Mouse (Mus musculus): ENCODE data around the gene Mrps35. TPM values are rescaled to one million over a fixed set of nuclear protein-coding genes. Genes with fewer than 3 reads are reported as not detected.

Gene Mrps35
- total RNA-seq, 2 experiments from 2014 or later = 42.8 to 45.9 TPM

DNA sequence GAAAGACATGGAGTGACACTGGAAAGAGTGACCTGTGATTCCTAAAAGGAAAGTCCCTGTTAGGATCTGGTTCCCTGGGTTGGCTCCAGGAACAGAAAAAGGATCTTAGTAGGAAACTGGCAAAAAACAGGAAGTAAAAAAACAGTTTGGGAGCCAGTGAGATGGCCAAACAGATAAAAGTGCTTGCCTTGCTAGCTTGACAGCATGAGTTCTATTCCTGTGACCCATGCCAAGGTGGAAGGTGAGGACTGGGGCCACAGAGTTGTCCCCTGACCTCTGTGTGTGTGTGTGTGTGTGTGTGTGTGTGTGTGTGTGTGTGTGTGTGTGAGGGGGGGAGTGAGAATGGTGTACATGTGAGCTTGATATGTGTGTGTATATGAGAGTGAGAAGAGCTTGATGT lies 19.0 kb upstream of the Mrps35 start:
- intact Hi-C loops (cut with DNase I) = no loop called here
- no peak for DNase-seq (ENCODE audit: low spot score in 2 of 2)

DNA sequence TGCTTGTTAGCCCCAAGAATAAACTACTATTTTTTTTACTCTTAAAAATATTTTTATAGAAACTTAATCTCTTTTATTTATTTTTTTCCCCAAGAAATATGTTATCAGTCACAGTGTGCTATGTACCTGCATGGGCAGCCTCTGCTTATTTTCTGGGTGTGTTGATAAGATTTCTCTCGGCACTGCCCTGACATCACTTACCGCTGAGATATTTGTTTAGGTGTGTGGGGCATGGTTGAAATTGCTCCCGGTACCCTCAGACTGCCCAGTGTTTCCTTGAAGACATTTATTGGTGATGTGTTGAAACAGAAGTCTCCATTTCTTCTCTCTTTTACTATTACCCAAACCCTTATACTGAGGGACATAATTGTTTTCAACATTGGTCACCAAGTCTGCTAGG lies 17.8 kb upstream of the Mrps35 start:
- DNase-seq (ENCODE audit: low spot score in 2 of 2) = no peak
- intact Hi-C loops (cut with DNase I) = no loop called here

GRCm38 (mm10) chr6:147028396-147028795 lies 14.2 kb upstream of the Mrps35 start:
- intact Hi-C loops (cut with DNase I) = no loop called here
- peak in 1 of 2 experiments; percentile 36 for DNase-seq (ENCODE audit: low spot score in 2 of 2)

DNA sequence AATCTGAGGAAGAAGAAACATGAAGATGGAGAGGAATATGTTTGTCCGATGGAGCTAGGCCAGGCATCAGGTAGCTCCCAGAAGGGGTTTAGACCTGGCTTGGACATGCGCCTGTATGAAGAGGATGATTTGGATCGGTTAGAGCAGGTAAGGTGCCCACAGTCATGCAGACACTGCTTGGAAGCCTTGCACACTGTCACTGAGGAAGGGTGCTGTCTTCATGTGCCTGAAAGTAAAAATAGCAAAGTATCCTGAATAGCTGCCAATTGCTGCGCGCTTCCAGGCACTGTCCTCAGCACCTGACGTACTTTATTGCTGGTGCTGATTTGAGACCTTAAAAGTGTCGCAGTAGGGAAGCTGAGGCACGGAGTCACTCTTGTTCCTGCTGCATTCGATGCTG lies 13.0 kb upstream of the Mrps35 start:
- DNase-seq (ENCODE audit: low spot score in 2 of 2) = peak; percentile 45 to 50
- intact Hi-C loops (cut with DNase I) = no loop called here

GRCm38 (mm10) chr6:147030096-147030885 lies 12.3 kb upstream of the Mrps35 start:
- intact Hi-C loops (cut with DNase I) = no loop called here
- no peak for DNase-seq (ENCODE audit: low spot score in 2 of 2)

- no peak for DNase-seq (ENCODE audit: low spot score in 2 of 2)
- intact Hi-C loops (cut with DNase I) = no loop called here
These were observed 10.2 kb upstream of the Mrps35 start, which contains the start of gene Rep15 for GRCm38 (mm10) chr6:147032303-147032925. Gene Rep15, plus strand, starts transcription at chr6:147032584.

- intact Hi-C loops (cut with DNase I) = no loop called here
- DNase-seq (ENCODE audit: low spot score in 2 of 2) = no peak
These were observed 1.1 kb downstream of the Mrps35 start for GRCm38 (mm10) chr6:147043633-147044032.

DNA sequence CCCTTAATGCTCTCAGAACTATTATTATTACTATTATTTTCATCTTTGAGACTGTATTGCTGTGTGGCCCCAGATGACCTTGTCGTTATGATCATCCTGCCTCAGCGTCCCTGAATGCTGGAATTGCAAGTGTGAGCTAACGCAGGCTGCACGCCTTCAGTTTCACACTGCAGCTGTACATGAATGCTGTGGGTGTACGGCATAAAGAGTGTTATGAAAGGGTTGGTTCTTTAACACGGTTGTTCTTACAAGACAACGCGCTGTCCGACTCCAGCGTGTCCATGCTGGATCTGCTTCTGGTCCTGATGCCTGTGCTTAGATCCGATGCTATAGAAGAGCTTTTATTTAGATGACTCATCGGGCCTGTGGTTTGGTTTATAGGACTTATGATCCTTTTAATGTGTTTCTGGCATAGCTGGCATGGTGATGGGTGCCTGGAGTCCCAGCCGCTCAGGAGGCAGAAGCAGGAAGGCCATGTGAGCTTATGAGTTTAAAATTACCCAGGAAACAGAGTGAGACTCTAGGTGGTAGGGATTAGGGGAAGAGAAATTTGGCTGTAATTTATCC lies 6.8 kb downstream of the Mrps35 start:
- DNase-seq (ENCODE audit: low spot score in 2 of 2) = no peak
- intact Hi-C loops (cut with DNase I) = no loop called here

DNA sequence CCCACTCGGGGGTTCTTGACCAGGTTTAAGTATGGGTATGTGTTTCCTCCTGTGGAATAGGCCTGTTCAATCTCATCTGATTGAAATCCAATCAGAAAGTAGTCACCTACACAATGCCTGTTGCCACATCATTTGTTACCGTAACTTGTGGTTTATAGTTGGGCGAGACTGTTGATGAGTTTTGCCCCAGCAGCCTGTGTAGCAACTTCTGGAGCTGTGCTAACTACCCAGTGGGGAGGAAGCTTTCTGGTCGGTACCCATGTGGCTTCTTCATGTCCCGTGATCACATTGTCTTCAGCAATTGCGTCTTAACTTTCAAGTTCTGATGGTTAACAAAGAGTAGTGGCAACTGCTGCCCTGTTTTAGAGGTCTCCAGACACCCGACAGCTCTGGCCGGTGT lies 9.1 kb downstream of the Mrps35 start:
- DNase-seq (ENCODE audit: low spot score in 2 of 2) = no peak
- intact Hi-C loops (cut with DNase I) = no loop called here

DNA sequence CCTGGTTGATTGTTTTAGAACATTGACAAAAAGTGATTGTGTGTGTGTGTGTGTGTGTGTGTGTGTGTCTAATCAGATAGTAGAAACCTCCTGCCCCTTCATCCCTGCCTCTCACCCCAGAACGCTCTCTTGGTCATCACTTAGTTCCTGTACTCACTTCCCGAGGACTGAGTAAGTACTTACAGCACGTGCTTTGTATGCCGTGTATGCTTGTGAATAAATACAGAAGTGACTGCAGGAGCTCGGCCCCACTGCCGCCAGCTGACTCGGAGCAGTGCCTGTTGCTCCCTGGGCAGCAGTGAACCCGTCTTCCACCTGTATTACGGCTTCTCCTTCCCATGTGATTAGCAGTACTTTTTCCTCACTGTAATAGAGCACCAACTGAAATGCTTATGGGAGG lies 9.9 kb downstream of the Mrps35 start:
- intact Hi-C loops (cut with DNase I) = no loop called here
- no peak for DNase-seq (ENCODE audit: low spot score in 2 of 2)

- intact Hi-C loops (cut with DNase I) = no loop called here
- peak in 1 of 2 experiments; percentile 26 for DNase-seq (ENCODE audit: low spot score in 2 of 2)
These were observed 11.5 kb downstream of the Mrps35 start for GRCm38 (mm10) chr6:147053785-147054646.

DNA sequence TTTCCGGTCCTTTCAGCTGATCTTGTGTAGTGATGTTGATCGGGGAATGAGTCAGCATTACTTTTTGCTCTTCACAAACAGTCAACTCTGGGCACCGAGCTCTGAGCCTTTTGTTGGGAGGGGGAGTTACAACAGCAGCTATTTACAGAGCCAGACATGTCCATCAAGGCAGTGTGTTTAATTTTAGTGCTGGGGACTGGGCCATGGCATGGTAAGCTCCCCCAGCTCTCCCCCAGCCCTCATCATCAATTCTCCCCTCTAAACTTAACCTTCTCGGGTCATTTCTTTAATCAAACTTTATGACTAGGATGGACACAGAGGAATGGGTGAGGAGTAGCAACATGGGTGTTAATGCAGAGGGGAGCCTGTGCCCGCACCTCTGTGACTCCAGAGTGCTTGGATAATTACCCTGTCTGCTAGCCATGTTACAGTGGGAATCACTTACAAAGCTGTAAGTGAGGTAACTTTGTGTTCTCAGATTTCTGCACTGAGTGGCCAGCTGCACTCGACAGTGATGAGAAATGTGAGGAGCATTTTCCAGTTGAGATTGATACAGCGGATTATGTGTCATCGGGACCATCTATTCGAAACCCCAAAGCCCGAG lies 12.9 kb downstream of the Mrps35 start:
- DNase-seq (ENCODE audit: low spot score in 2 of 2) = no peak
- intact Hi-C loops (cut with DNase I) = no loop called here

- intact Hi-C loops (cut with DNase I) = no loop called here
- DNase-seq (ENCODE audit: low spot score in 2 of 2) = no peak
These were observed 16.8 kb downstream of the Mrps35 start for GRCm38 (mm10) chr6:147059326-147059725.

DNA sequence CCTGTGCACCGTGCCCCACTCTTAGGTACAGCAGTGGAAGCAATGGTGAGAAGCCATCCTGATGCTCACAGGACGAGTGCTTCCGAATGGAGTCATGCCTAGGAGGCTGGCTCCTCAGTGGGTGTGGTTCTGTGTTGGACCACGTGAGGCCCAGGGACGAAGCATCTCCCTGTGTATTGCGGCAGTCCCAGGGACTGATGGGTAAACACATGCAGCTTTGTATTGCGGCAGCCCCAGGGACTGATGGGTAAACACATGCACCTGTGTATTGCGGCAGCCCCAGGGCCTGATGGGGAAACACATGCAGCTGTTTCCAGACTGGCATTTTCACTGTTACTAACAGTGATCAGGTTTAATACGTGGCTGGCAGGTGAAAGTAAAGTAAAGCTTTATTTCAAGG lies 19.1 kb downstream of the Mrps35 start:
- DNase-seq (ENCODE audit: low spot score in 2 of 2) = no peak
- intact Hi-C loops (cut with DNase I) = no loop called here

DNA sequence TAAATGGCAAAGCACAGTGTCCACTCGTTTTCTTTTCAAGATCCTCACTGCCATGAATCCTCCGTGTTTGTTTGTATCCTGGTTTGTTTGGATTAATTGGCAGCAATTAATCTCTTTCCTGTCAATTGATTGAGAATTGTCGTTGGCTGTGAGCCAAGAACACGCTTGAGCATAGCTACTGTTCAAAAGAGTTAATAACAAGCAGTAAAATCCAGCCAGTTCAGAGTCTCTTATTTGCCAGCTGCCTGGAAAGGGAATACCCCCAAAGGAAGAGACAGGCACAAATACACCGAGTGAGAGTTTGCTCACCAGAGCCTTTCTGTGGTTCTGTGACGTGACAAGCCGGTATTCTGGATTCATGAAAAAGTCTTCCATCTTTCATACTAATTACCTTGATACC lies 19.5 kb downstream of the Mrps35 start:
- intact Hi-C loops (cut with DNase I) = no loop called here
- no peak for DNase-seq (ENCODE audit: low spot score in 2 of 2)

GRCm38 (mm10) chr6:147062694-147063093 lies 20.1 kb downstream of the Mrps35 start:
- intact Hi-C loops (cut with DNase I) = no loop called here
- no peak for DNase-seq (ENCODE audit: low spot score in 2 of 2)

GRCm38 (mm10) chr6:147064226-147064943 lies 21.8 kb downstream of the Mrps35 start:
- no peak for DNase-seq (ENCODE audit: low spot score in 2 of 2)
- intact Hi-C loops (cut with DNase I) = no loop called here

DNA sequence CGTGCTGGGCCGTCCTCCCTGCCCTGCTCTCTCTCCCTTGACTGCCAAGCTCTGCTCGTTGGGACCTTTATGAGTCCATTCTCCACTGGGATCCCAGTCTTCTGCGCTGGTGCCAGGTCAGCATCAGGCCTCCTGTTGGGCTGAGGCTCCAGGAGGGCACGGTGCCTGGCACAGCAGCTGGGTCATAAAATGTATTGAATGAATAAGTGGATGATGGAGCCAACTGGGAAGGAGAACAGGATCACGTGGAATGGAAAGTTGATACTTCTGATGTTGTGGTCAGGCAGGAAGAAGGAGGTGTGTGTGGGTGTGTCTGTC lies 22.3 kb downstream of the Mrps35 start:
- no peak for DNase-seq (ENCODE audit: low spot score in 2 of 2)
- intact Hi-C loops (cut with DNase I) = no loop called here

DNA sequence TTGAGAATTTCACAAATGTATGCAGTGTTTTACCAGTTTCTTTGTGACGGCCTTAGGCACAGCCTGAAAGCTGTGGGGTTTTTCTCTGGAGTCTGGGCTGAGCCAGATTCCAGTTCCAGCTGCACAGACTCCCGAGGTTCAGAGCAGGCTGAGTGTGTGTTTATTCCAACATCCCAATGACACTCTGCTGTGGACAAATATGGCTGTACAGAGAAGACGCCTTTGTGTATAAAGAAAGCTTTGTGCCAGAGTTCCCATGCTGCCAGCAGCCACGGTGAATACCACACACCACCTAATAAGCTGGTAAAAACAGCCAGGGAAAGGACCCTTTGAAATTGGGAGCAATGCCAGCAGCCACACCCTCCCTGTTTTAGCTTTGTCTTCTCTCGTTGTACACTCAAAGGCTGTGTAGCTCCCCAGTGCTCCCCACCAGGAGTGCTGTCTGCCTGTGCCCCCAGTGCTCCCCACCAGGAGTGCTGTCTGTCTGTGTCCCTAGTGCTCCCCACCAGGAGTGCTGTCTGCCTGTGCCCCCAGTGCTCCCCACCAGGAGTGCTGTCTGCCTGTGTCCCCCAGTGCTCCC lies 33.3 kb downstream of the Mrps35 start:
- intact Hi-C loops (cut with DNase I) = no loop called here
- DNase-seq (ENCODE audit: low spot score in 2 of 2) = peak; percentile 16 to 25
